Mouse (Mus musculus) erythroblast, adult 5-6 weeks (primary cell): ENCODE data around the gene Pdgfb. TPM values are rescaled to one million over a fixed set of nuclear protein-coding genes. Genes with fewer than 3 reads are reported as not detected.

ENCODE experiments used
- ATAC-seq: replicated peaks from 2 replicates; pipeline ENCODE4 v1.8.0; 2016; ENCODE audit warnings: moderate number of reproducible peaks, mild to moderate bottlenecking, moderate TSS enrichment, inconsistent platforms; ENCODE audit not compliant: poor library complexity, low FRiP score, severe bottlenecking
- total RNA-seq, 2 experiments: library from RNA; stranded (forward) in 1 of 2; stranded (reverse) in 1 of 2; fragments of 150-400 nt in 1 of 2; fragments of 200-764, 138-1000 nt in 1 of 2; gene quantifications; 2 replicates each; pipeline versions ENCODE4 v1.2.3 to v1.2.4; 2015 to 2017; ENCODE audit warnings: low replicate concordance in 2 of 2

Gene Pdgfb
- total RNA-seq, 2 experiments from 2014 or later = 0.94 TPM; not detected in 1

GRCm38 (mm10) chr15:80012527-80013201 lies 2.1 kb downstream of the Pdgfb start:
- ATAC-seq = no peak

- ATAC-seq = no peak
Measured at GRCm38 (mm10) chr15:80011778-80012526, 2.8 kb downstream of the Pdgfb start.

GRCm38 (mm10) chr15:80011194-80011593 lies 3.6 kb downstream of the Pdgfb start:
- no peak for ATAC-seq

GRCm38 (mm10) chr15:80010182-80010558 lies 4.6 kb downstream of the Pdgfb start:
- no peak for ATAC-seq

- ATAC-seq = no peak
Measured at GRCm38 (mm10) chr15:80009421-80010181, 5.2 kb downstream of the Pdgfb start.

- no peak for ATAC-seq
Measured at GRCm38 (mm10) chr15:80008461-80008860, 6.3 kb downstream of the Pdgfb start.

- ATAC-seq = no peak
Measured at GRCm38 (mm10) chr15:80006156-80006555, 8.6 kb downstream of the Pdgfb start.

- no peak for ATAC-seq
Measured at GRCm38 (mm10) chr15:80005436-80005835, 9.3 kb downstream of the Pdgfb start.

GRCm38 (mm10) chr15:80004644-80005340 lies 10.0 kb downstream of the Pdgfb start:
- ATAC-seq = no peak

- no peak for ATAC-seq
Measured at GRCm38 (mm10) chr15:80003581-80003980, 11.2 kb downstream of the Pdgfb start.

GRCm38 (mm10) chr15:80001601-80002000 lies 13.2 kb downstream of the Pdgfb start:
- no peak for ATAC-seq

- no peak for ATAC-seq
Measured at GRCm38 (mm10) chr15:80000694-80001093, 14.1 kb downstream of the Pdgfb start.

GRCm38 (mm10) chr15:79997988-79998387 lies 16.8 kb downstream of the Pdgfb start:
- no peak for ATAC-seq

- no peak for ATAC-seq
Measured at GRCm38 (mm10) chr15:79996781-79997180, 18.0 kb downstream of the Pdgfb start.

- no peak for ATAC-seq
Measured at GRCm38 (mm10) chr15:79995552-79995951, 19.2 kb downstream of the Pdgfb start.

GRCm38 (mm10) chr15:79994566-79994965 lies 20.2 kb downstream of the Pdgfb start:
- ATAC-seq = no peak

- ATAC-seq = no peak
Measured at GRCm38 (mm10) chr15:79986182-79986581, 28.6 kb downstream of the Pdgfb start.

GRCm38 (mm10) chr15:79985471-79985870 lies 29.3 kb downstream of the Pdgfb start:
- ATAC-seq = no peak

GRCm38 (mm10) chr15:79984152-79984551 lies 30.6 kb downstream of the Pdgfb start:
- no peak for ATAC-seq

- no peak for ATAC-seq
Measured at GRCm38 (mm10) chr15:79980716-79981115, 34.1 kb downstream of the Pdgfb start.
